Mouse (Mus musculus) testis, adult 2 months (tissue): ENCODE data around the gene Apoe.

Source experiments
- CTCF ChIP-seq: fragments of 200-500 bp; IDR thresholded peaks from 2 replicates; pipeline ENCODE4 v1.5.1; 2012; ENCODE audit warnings: low read depth, mild to moderate bottlenecking, inconsistent platforms, low read length, moderate library complexity; ENCODE audit not compliant: control insufficient read depth, insufficient read depth, insufficient replicate concordance
- POLR2A ChIP-seq: fragments of 200-500 bp; IDR thresholded peaks from 2 replicates; pipeline ENCODE4 v1.6.1; 2012; ENCODE audit warnings: low read depth, mild to moderate bottlenecking, inconsistent platforms, low read length, moderate library complexity; ENCODE audit not compliant: control insufficient read depth

- TF ChIP-seq POLR2A (no peak), CTCF (no peak)
These were observed 4.0 kb upstream of the Apoe start for GRCm38 (mm10) chr7:19702859-19703555.
